Mouse (Mus musculus) CH12.LX (cell line): Measurements from ENCODE around the gene Zfp689. TPM values are rescaled to one million over a fixed set of nuclear protein-coding genes. Genes with fewer than 3 reads are reported as not detected.
"Not testable (repeated sequence)": the region's sequence is repeated elsewhere in the genome, so short reads cannot be mapped to it uniquely, and the experiment has no call there.

Source experiments
- DNase-seq: peaks from one replicate; pipeline ENCODE4 v3.0.0-alpha.2; 2013; ENCODE audit errors: extremely low read depth
- H3K27ac ChIP-seq: 2 replicates; pipeline ENCODE4 v1.5.1; 2012; ENCODE audit warnings: low read depth, mild to moderate bottlenecking, control low read depth, moderate library complexity; ENCODE audit not compliant: insufficient read depth
- H3K27me3 ChIP-seq: replicated peaks from 2 replicates; pipeline ENCODE3; 2012; ENCODE audit warnings: inconsistent platforms
- H3K36me3 ChIP-seq, 2 experiments: replicated peaks in 1 of 2; 2 replicates each; pipeline versions ENCODE3 to v1.6.1; 2012; ENCODE audit warnings: inconsistent platforms in 1 of 2, low read length in 1 of 2, mild to moderate bottlenecking in 1 of 2, mixed read lengths in 1 of 2, moderate library complexity in 1 of 2; ENCODE audit not compliant: control insufficient read depth in 1 of 2, insufficient read depth in 1 of 2
- H3K4me1 ChIP-seq, 2 experiments: 2 replicates each; pipeline ENCODE4 v1.6.1; 2012; ENCODE audit warnings: inconsistent platforms in 1 of 2, moderate library complexity in 1 of 2; ENCODE audit not compliant: insufficient read depth in 2 of 2, control insufficient read depth in 1 of 2
- H3K4me2 ChIP-seq: 2 replicates; pipeline ENCODE4 v1.6.1; 2012; ENCODE audit warnings: low read depth, mild to moderate bottlenecking, control low read depth; ENCODE audit not compliant: poor library complexity, insufficient read depth, severe bottlenecking
- H3K4me3 ChIP-seq, 3 experiments: fragments of 150-350 bp in 1 of 3; sonication (generic) in 1 of 3; replicated peaks in 1 of 3; 2 replicates each; pipeline versions ENCODE3 to v1.5.1; 2011 to 2012; ENCODE audit warnings: low read depth in 2 of 3, low read length in 2 of 3, mild to moderate bottlenecking in 2 of 3, moderate library complexity in 2 of 3, control low read depth in 1 of 3, improper control_type of control experiment in 1 of 3, inconsistent platforms in 1 of 3, mixed read lengths in 1 of 3; ENCODE audit not compliant: poor library complexity in 1 of 3
- H3K79me2 ChIP-seq: replicated peaks from 2 replicates; pipeline ENCODE4 v1.6.1; 2012; ENCODE audit warnings: mild to moderate bottlenecking, moderate library complexity; ENCODE audit not compliant: control insufficient read depth, poor library complexity, insufficient read depth, severe bottlenecking; ENCODE audit errors: extremely low read depth
- H3K9ac ChIP-seq: 2 replicates; pipeline ENCODE4 v1.6.1; 2012; ENCODE audit warnings: low read depth, mild to moderate bottlenecking, control low read depth, moderate library complexity; ENCODE audit not compliant: insufficient read depth
- H3K9me3 ChIP-seq: replicated peaks from 2 replicates; pipeline ENCODE3; 2012; ENCODE audit warnings: low read length, inconsistent platforms, mixed read lengths
- CHD1 ChIP-seq: IDR thresholded peaks from 2 replicates; pipeline ENCODE4 v1.6.1; 2012; ENCODE audit warnings: low read depth, low read length, improper control_type of control experiment, inconsistent platforms
- EP300 ChIP-seq: IDR thresholded peaks from 2 replicates; pipeline ENCODE4 v1.6.1; 2011; ENCODE audit warnings: low read length, improper control_type of control experiment
- MYC ChIP-seq: IDR thresholded peaks from 2 replicates; pipeline ENCODE4 v1.6.1; 2011; ENCODE audit warnings: low read depth, mild to moderate bottlenecking, improper control_type of control experiment, low read length
- NELFE ChIP-seq: IDR thresholded peaks from 2 replicates; pipeline ENCODE4 v1.6.1; 2011; ENCODE audit warnings: low read depth, low read length, improper control_type of control experiment
- NRF1 ChIP-seq: IDR thresholded peaks from 2 replicates; pipeline ENCODE4 v1.6.1; 2014; ENCODE audit warnings: low read depth, mild to moderate bottlenecking, inconsistent platforms, low read length, improper control_type of control experiment, moderate library complexity
- PAX5 ChIP-seq: IDR thresholded peaks from 2 replicates; pipeline ENCODE4 v1.6.1; 2012; ENCODE audit warnings: low read length, inconsistent platforms, mixed read lengths
- POLR2A ChIP-seq: IDR thresholded peaks from 2 replicates; pipeline ENCODE4 v1.6.1; 2011; ENCODE audit warnings: low read depth, mild to moderate bottlenecking, improper control_type of control experiment, low read length
- POLR2AphosphoS2 ChIP-seq: IDR thresholded peaks from 2 replicates; pipeline ENCODE4 v1.6.1; 2011; ENCODE audit warnings: low read depth, low read length, improper control_type of control experiment
- RCOR1 ChIP-seq: conservative IDR thresholded peaks from 2 replicates; pipeline ENCODE4 v1.6.1; 2012; ENCODE audit warnings: low read depth, mild to moderate bottlenecking, inconsistent platforms, low read length, improper control_type of control experiment
- dilution Hi-C: fragments of 300-500 bp; cut with MboI; formaldehyde crosslinking; loops from 2 replicates; pipeline ENCODE4 v1.14.3; 2020; ENCODE audit warnings: low sequenced_read_pairs; ENCODE audit not compliant: extremely low pct_unique_long_range_greater_than_20kb, extremely low pct_ligation_motif_present
- in situ Hi-C: fragments of 300-500 bp; cut with MboI; formaldehyde crosslinking; loops from 3 replicates; pipeline ENCODE4 v1.14.3; 2019; ENCODE audit warnings: low sequenced_read_pairs, low pct_ligation_motif_present, low pct_unique_long_range_greater_than_20kb, mixed read lengths
- polyA plus RNA-seq: library from polyadenylated mRNA; unstranded; fragments of >175 nt; gene quantifications from 2 replicates; pipeline ENCODE4 v1.2.1, GENCODE M21; 2012; ENCODE audit warnings: low read depth; ENCODE audit not compliant: insufficient read length
- total RNA-seq, 2 experiments: library from RNA; depleted of rRNA; stranded (reverse); fragments of 300-350 nt in 1 of 2; fragments of >200 nt in 1 of 2; gene quantifications; 2 replicates each; pipeline ENCODE4 v1.2.3; 2012 to 2014

The Zfp689 gene
- total and polyA plus RNA-seq, 3 experiments: 2.3 to 3.6 (median 3.2) TPM

GRCm38 (mm10) chr7:127465670-127466069, 16.7 kb upstream of the Zfp689 start:
- H3K27ac ChIP-seq, dilution Hi-C loops, DNase-seq, in situ Hi-C loops, H3K79me2 ChIP-seq, H3K27me3 ChIP-seq, H3K4me3 ChIP-seq, H3K4me2 ChIP-seq, H3K9ac ChIP-seq: not testable (repeated sequence)
- Histone ChIP-seq H3K36me3 (peaks cover 20 to 46% of the 10 kb centered on the region in 2 experiments), H3K4me1 (peaks cover 2 to 22% of the 10 kb centered on the region in 2 experiments; a peak in 2 of 4 replicates), H3K9me3 (peaks cover 16% of the 10 kb centered on the region)

- H3K4me3 ChIP-seq: no peak overlapping the region
- no peak overlapping the region for H3K4me2 ChIP-seq
- in situ Hi-C loops (no loop called here), dilution Hi-C loops (no loop called here)
- peaks cover 22 to 51% of the 10 kb centered on the region in 2 experiments for H3K36me3 ChIP-seq
- TF ChIP-seq NRF1 (no peak), PAX5 (no peak), POLR2AphosphoS2 (no peak), CHD1 (no peak), NELFE (no peak), POLR2A (no peak), MYC (no peak), RCOR1 (no peak), EP300 (no peak)
- peaks cover 2 to 27% of the 10 kb centered on the region in 2 experiments; a peak in 2 of 4 replicates for H3K4me1 ChIP-seq
- H3K27me3 ChIP-seq: no peaks in the 10 kb centered on the region
- no peak for DNase-seq
- no peak overlapping the region for H3K27ac ChIP-seq
- peaks cover 6% of the 10 kb centered on the region for H3K79me2 ChIP-seq
- peaks cover 16% of the 10 kb centered on the region for H3K9me3 ChIP-seq
- no peak overlapping the region for H3K9ac ChIP-seq
These were observed 16.2 kb upstream of the Zfp689 start for GRCm38 (mm10) chr7:127465191-127465590.

- H3K4me3 ChIP-seq, H3K4me2 ChIP-seq, H3K27ac ChIP-seq, H3K27me3 ChIP-seq, H3K9ac ChIP-seq, DNase-seq, H3K79me2 ChIP-seq, dilution Hi-C loops: not testable (repeated sequence)
- in situ Hi-C loops: loop anchor here (5.0 kb wide), 1 partner anchor 37 kb away; the partner anchor contains the start of gene Zfp688
- Histone ChIP-seq H3K36me3 (peaks cover 35 to 62% of the 10 kb centered on the region in 2 experiments), H3K4me1 (peaks cover 2 to 26% of the 10 kb centered on the region in 2 experiments; a peak in 2 of 4 replicates), H3K9me3 (peaks cover 25% of the 10 kb centered on the region)
These were observed 10.4 kb upstream of the Zfp689 start, which contains the start of gene Prr14 for GRCm38 (mm10) chr7:127459311-127459710. Prr14 (plus strand) TSS chr7:127459611.

- H3K36me3 ChIP-seq: peaks cover 35 to 65% of the 10 kb centered on the region in 2 experiments
- peaks cover 25% of the 10 kb centered on the region for H3K9me3 ChIP-seq
- DNase-seq, H3K27me3 ChIP-seq, dilution Hi-C loops, H3K9ac ChIP-seq, H3K4me3 ChIP-seq, H3K27ac ChIP-seq, H3K4me2 ChIP-seq: not testable (repeated sequence)
- in situ Hi-C loops: loop anchor here (5.0 kb wide), 1 partner anchor 36 kb away; the partner anchor contains the start of gene Zfp688
- peaks cover 13% of the 10 kb centered on the region for H3K79me2 ChIP-seq
- peaks cover 2 to 26% of the 10 kb centered on the region in 2 experiments; a peak in 2 of 4 replicates for H3K4me1 ChIP-seq
These were observed 9.6 kb upstream of the Zfp689 start for GRCm38 (mm10) chr7:127458371-127459122.
